Mouse (Mus musculus) right cerebral cortex, adult 18-20 months (tissue): ENCODE measurements around the gene Sash3.

Experiments used
- DNase-seq: peaks from one replicate; pipeline ENCODE4 v3.0.0; 2022; ENCODE audit warnings: mixed read lengths

Sash3 gene

DNA sequence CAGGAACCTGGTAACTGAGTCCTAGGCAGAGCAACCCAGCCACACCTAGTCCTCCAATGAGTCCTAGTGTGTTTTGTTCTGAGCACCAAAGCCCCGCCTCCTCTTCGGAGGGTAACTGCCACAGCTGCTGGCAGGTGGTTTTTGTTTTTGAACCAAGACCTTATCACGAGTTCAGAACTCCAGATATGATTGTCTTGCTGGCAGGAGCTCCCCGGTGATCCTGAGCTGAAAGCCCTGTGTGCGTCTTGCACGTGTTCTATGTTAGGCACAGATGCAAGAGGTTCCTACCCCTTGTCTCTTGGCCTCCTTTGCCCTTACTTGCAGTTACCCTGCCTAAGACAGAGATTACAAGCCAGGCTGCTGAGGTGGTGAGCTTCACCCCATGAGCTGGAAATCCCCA, 4.8 kb upstream of the Sash3 start:
- DNase-seq, result no peak

DNA sequence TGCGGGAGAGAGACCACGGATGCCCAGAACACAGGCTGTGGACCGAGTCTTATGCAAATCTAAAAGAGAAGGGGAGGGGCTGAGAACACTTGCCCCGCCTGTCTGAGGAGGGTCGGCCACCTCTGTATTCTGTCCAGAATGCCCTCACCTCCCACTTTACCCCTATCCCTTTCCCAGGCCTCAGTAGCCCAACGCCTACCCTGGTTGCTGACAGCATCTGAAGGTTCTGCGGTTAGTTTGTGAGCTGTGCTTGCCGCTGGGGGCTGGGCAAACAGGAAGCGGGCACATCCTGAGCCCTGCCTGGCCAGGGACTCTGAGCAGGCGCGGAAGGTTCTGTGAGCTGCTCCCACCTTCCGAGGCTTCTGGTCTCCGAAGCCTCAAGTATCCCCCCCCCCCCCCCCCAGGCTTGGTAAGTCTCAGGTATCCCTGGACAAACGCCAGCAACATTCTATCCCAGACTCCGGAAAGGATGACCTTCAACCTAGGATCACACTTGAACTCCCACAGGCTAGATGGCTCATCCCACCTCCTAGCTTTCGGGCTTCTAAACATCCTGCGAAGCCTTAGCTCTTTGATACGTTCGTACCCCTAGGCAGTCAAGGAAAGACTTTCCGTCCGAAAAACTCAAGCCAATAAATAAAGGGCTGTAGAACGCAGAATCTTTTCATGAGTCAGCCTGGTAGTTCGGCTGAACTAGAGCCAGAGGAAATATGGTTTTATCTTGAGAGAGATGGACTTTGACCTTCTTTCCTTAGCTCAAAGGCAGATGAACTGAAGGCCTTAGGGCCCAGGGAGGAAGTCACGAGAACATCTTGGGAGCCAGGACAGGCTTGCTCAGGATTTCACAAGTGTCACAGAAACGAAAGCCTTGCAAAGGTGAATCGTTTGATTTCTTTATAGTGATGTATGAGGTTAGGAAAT, 2.6 kb upstream of the Sash3 start:
- no peak for DNase-seq

DNA sequence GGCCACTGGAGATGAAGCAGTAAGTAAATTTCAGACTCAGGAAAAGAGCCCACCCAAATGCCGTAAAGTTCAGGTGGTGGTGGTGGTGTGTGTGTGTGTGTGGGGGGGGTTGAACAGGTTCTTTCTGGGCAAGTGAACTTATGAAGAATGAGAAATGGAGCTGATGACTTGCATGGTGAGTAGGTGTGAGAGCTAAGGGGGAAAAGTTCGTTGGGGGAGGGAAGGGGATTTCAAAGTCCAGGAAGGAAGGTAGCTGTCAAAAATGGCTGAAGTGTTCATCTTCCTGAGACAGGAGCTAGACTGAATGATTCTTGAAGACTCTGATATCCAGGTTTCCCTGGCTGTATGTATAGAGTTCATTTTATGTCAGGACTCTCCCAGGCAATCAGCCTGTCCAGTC, 990 bp downstream of the Sash3 start:
- DNase-seq, result no peak

DNA sequence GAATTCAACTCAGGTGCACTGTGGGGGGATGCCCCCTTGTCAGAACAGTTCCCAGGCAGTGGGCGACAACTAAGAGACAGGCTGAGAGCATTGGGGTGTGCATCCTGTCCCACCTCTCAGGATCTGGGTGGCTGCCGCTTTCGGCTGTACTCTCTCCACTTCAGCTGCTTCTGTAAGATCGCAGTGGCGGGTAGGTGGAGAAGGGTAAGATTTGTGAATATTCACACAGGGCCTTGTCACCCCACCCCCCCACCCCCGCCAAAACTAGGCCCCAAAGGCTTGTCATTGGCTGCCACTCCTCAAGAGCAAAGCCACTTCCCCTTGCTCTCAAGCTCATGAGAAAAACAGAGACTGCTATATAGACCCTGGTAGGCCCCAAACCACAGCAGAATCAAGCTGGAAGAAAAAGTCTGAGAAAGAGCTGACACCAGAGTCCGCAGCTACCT, 1.5 kb downstream of the Sash3 start:
- no peak for DNase-seq

DNA sequence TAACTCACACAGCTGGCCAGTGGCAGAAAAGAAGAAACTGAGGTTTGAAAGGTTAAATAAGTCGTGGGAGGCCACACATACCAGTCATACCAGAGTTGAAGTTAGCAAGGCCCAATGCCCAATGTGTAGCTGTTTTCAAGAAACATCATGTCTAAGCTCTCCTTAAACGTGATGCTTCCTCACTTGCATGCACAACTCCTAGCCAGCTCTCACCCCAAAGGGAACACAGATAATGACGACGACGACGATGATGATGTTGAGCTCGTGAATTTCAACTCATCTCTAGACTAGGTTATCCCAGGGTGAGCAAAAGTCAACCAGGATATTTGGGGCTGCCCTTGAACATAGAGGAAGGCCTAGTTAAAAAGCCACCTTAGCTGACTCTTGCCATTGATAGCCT, 5.9 kb downstream of the Sash3 start:
- no peak for DNase-seq

DNA sequence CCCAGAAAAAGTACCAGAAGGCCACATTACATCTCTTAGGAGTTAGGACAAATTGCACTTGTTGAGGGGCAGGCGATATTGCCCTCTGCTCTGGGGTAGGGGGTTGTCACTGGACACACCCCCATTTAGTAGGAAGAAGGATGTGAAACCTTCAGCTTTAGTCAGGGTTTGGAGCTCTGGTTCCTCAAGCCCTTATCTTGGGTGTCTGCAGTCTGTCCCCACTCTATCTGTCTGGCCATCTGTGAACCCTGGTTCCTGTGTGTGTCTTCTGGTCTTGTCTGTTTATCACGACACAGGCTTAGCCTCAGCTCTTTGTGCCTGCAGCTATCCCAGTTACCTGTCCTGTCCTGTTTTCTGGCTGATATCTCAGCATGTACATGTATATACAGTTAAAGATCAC, 7.2 kb downstream of the Sash3 start:
- DNase-seq, result no peak

DNA sequence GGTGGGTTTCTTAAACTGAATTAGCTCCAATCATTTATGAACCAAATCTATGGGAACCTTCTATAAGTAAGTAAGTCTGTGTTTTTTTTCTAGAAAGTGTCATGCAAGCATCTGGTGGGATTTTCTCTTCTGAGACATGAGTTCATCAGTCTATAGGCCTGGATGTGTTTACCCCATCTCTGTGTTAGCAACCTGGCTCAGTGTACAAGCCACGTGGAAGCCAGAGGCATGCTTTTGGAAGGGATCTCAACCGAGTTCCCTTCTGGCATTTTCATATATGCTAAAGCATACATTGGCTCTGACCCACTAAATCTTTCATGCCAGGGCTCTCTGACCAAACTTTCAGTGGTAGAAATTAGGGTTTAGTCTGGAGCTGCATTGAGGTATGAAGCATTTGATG, 7.7 kb downstream of the Sash3 start:
- no peak for DNase-seq

DNA sequence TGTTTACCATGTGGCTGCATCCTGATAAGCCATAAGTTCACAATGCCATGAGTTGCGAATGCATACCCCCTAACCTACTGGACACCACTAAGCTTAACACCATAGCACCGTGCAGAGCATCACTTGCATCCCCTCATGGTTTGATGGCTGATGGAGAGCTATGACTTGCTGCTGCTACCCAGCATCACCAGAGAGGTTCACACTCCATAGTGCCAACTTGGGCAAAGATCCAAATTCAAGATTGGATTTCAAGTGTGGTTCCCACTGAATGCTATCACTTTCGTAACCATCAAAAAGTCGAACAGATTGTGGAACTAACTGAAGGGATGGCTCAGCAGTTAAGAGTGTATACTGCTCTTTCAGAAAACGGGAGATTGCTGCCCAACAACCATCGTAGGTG, 9.3 kb downstream of the Sash3 start:
- peak; percentile 5 for DNase-seq

DNA sequence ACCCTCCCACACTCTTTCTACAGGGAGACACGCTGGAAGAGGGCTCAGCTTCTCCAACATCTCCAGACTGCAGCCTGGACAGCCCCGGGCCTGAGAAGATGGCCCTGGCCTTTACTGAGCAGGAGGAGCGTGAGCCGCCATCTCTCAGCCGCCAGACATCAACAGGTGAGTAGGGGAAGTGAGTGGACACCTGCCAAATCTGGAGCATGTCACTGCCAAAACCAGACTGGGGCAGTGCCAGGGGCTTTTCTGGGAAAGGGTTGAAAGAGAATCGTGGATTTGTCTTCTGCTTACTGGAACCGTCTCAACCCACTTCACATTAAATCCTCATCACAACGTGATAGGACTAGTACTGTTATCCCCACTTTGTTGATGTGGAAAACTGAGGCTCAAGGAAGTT, 11.2 kb downstream of the Sash3 start:
- no peak for DNase-seq

DNA sequence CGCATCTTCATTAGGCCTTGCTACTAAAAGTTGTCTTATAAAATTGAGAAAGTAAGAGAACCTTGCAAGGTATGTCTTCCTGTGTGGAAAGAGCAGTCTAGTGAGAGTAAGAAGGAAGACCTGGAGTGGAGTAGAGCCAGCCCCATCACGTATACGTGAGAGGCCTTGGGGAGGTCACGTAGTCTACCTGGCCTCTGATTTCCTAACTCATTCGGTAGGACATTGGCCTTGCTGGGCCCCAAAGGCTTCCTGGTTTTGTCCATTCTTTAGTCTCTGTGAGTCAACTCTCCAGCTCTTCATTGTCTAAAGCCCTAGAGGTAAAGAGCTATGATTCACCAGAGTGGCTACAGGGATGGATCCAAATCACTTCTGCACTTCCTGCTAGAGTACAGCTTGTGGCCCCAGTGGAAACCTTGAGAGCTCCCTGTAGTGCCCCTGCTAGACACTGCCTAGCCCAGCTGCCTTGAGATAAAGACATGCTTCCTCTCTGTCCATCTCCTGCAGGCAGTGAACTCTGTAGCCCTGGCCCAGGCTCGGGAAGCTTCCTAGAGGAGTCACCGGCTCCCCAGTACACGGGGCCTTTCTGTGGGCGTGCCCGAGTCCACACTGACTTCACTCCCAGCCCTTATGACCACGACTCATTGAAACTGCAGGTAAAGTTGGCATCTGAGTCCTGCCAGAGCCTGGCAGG, 12.1 kb downstream of the Sash3 start:
- DNase-seq, result no peak

DNA sequence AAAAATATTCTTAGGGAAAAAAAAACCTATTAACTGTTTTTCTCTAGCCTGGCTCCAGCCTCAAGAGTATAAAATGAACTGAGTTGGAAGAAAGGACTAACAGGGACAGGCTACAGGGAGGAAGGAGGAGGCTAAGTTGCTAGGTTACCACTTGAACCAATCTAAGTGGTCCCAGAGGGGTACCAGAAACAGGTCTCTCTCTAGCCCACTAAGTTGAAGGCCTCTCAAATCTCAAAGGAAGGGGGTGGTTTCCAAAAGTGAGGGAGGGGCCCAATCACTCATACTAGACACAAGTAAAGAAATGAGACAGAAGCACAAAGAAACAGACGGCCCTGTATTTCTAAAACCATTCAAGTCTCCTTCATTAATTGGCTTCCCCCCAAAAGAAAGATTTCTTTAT, 23.7 kb downstream of the Sash3 start:
- DNase-seq, result no peak

DNA sequence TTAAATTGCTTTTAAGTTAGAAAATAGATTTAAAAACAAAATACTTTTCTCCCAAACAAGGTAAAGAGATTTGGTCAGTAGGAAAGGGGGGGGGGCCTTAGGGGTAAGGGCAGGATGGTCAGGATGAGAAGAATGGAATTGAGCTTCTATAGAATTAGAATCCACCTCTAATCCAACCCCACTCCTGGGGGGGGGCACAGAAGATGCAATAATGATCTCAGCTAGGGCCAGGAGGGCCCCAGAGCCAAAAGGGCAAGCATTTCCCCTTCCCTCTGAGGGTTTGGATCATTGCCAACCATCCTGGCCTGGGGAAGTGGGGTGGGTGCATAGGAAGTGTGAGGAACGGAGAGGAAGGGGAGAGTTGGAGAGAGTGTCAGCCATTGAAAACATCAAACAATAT, 24.1 kb downstream of the Sash3 start:
- no peak for DNase-seq

DNA sequence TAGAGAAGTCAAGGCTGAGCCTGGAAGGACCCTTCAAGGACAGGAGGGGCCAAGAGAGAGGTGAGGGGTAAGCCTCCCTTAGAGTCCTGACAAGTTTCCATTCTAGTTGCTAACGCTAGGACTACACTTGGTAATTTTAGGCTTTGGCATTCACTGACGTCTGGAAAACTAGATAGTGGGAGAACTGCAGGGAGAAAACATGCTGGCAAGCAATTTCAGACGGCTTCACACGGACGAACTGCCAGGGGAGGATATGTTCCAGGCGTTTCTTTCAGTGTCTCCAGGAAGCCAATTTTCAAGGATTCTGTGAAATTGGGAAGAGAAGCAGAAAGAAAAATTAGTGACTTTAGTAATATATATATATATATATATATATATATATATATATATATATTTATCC, 35.6 kb downstream of the Sash3 start:
- peak; percentile 8 for DNase-seq

DNA sequence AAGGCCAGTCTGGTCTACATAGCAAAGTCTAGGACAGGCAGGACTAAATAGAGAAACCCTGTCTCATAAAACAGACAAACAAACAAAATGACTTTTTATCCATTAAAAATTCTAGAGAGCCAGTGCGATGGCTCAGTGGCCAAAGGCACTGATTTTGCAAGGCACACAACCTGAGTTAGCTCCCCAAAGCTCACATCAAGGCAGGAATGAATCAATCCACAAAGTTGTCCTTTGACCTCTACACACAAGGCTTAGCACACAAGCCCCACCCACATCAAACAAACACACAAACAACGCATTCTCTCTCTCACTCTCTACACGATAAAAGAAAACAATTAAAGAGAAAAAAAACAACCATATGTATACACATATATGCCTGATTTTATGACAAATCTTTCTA, 38.5 kb downstream of the Sash3 start:
- DNase-seq, result no peak

DNA sequence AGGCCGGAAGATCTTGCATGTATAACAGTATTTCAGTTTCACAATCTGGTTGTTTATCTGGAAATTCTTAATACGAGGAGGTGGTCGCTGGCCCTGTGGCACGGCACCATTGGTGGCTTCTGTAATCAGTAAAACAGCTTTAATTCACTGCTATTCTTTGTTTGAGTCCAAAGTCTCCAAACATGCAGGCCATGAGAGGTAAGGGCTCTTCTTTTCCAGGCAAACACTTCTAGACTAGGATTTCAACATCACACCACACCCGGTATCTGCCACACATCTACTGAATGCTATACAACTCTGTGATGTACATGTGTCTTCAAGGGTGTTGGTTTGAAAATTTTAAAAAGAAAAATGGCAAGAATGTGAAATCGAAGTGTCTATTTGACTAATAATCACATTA, 45.0 kb downstream of the Sash3 start:
- no peak for DNase-seq

DNA sequence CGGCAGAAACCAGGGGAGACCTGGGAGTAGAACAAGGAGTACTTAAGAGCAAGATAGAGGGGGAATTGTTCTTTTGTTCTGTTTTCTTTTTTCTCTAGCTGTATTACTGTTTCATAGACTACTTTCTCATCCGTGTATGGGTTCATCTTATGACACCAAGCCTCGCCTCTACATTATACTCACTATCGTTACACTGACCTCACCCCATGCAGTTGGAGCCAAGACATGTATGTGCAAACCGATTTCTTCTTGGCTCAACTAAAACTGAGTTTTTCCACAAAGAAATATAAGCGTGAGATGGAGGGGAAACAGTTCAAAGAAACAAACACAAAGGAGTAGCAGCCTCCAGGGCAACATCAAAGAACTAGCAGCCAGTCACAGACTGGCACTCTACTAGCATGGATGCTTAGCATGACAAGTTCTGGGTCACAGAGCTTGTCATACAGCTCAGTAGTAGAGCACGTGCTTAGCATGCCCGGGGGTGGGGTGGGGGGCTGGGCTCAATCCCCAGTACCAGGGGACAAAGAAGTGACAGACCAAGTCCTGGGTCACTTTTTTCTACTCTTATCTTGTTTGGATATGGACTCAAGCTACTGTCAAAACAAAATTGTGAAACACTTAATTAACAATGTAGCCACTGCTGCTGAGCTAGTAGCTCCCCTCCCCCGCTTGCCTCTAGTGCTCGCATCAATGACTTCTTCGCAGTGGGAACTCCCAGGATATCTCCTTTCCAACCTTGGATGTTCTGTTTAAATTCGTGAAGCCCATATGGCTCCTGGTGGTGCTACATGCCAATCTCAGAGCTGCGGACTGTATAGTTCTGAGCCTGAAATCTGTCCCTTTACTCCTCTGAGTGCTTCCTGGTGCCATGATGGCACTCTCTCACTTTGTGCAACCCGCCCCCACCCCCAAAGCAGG, 47.3 kb downstream of the Sash3 start:
- no peak for DNase-seq

DNA sequence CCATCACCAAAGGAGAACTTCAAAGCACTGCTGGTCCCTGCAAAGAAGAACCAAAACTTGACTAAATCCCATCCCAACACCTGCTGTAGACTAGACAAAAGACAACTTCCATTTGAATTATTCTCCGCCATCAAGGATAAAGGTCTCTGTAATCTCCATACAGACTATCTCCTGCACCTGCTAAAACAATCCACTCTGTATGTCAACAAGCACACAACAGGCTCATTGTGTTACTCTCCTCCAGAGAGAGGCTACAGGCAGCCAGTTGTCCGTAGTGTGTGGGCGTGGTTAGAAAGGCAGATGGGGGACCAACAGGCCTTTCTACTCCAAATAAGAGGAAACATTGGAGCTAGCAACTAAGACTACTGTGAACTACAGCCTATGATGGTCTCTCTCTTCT, 51.6 kb downstream of the Sash3 start:
- DNase-seq, result no peak

DNA sequence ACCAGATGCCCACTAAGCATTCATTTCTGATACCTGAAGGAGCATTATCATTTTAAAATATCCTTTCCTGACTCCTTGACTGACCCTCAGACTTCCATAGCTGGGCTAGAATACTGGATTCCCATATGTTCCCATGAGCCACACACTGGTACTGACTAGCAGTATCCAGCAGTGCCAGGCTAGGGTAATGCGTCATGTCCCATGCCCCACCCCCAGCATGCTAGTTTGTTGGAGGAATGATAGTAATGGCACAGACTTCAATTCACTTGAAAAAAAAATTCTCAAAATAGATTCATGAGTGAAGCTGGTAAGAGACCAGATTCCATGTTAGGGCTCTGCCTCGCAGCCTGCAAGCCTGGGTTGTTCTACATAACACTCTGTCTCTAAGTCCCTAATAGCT, 52.8 kb downstream of the Sash3 start:
- no peak for DNase-seq

DNA sequence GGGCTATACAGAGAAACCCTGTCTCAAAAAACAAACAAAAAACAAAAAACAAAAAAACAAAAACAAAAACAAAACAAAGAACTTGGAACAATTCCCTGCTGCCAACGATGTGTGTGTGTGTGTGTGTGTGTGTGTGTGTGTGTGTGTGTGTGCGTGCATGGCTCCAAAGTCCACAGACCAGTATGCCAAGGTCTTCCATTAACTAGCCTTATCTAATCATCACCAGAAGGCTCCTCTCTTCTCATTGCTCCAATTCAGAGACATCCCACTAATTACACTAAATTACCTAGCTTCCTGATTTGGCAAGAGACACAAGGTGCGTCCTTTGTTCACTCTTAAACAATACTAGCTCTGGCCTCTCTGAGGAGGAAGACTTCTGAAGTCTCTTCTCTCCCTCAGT, 54.5 kb downstream of the Sash3 start:
- no peak for DNase-seq

DNA sequence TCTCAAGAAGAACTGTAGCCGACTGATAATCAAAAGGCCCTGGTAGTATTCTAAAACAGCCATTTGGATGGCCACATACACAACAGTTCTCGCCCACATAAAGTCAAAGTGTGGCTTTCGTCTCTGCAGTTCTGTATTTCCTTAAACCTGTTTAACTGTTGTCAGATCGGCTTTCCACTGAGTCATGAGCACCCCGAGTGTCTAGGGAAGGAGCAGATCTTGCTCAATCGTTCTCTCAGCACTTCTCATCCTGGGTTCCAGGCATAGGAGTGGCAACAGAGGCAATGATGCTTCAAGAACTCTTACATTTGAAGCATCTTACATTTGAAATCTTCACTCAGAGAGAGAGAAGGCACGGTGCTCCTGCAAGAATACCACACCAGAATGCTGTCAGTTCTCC, 55.7 kb downstream of the Sash3 start:
- DNase-seq, result no peak

DNA sequence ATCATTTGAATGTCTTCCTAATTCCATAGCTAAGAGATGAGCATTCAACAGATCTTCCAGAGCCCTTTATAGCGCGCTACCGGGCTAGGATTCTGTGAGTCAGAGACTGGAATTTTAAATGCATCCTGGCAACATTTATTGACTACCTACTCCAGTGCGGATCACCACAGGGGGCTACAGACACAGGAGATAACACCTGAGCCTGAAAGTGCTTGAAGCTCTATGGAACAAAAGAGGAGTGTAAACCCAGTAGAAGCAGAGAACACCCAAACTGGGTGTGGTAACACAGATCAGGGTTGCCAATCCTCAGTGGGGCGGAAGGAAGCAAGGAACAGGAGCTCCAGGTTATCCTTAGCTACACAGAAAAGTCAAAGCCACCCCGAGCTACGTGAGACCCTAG, 56.2 kb downstream of the Sash3 start:
- DNase-seq, result no peak

DNA sequence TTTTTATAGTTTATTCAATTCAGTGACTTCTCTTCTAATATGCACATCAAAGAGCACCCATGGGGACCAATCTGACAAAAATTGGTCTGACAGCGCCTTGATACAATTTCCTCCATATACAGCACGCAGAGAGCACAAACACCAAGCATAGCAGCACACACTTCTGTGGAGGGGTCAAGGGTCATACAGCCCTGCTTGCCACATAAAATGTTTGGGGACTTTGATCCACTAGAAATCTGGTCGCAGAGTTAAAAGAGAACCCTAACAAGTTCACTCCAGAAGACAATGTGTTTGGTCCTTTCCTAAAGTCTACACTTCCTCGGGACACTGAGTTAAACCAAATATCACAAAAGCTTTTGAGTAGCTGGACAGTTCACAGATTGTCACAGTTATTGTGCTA, 56.8 kb downstream of the Sash3 start:
- no peak for DNase-seq

DNA sequence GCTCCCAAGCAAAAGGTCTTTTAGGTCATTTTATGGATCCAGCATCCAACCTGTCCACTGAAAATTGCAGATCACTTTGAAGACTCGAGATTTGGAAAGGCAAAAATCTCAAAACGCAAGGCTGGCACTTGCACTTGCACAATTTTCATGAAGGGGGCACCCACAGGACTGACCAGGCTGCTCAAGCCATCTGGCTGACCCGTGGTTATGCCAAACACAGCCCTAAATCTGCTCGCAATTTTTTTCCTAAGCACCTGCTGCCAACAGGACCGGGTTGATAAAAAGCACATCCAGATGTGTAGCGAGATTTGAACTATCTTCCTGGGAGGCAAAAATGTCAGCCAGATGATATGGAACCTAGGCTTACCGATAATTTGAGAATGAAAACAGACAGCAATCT, 57.5 kb downstream of the Sash3 start:
- DNase-seq, result no peak
